Mouse (Mus musculus) left cerebral cortex, postnatal 14 days (tissue): ENCODE measurements around the gene Vps41. TPM values are rescaled to one million over a fixed set of nuclear protein-coding genes. Genes with fewer than 3 reads are reported as not detected.

ENCODE experiments used
- DNase-seq, 2 experiments: peaks; one replicate each; pipeline ENCODE4 v3.0.0; 2021 to 2022; ENCODE audit warnings: low spot score in 2 of 2, mixed read lengths in 1 of 2
- intact Hi-C: fragments of 180-260 bp; cut with DNase I; formaldehyde crosslinking; loops from one replicate; pipeline ENCODE4 v1.15.1; 2025
- total RNA-seq, 2 experiments: library from RNA; stranded (reverse); gene quantifications; 2 replicates each; pipeline ENCODE4 v1.2.3; 2021

Vps41 gene
- total RNA-seq, 2 experiments from 2014 or later: 135 to 141 TPM

- no peak for DNase-seq
Observed at GRCm38 (mm10) chr13:18790086-18790485, 73.0 kb downstream of the Vps41 start.

GRCm38 (mm10) chr13:18791314-18791713 is 74.2 kb downstream of the Vps41 start:
- DNase-seq: no peak
- intact Hi-C loops: no loop called here

More at GRCm38 (mm10) chr13:18790086-18790485, 73.0 kb downstream of the Vps41 start:
- intact Hi-C loops: no loop called here

- no peak for DNase-seq
- intact Hi-C loops: no loop called here
Observed at GRCm38 (mm10) chr13:18791724-18792123, 74.6 kb downstream of the Vps41 start.

GRCm38 (mm10) chr13:18794454-18794853 is 77.4 kb downstream of the Vps41 start:
- DNase-seq: no peak
- intact Hi-C loops: no loop called here

GRCm38 (mm10) chr13:18797555-18797954 is 80.5 kb downstream of the Vps41 start:
- intact Hi-C loops: no loop called here
- DNase-seq: no peak

GRCm38 (mm10) chr13:18800434-18800833 is 83.3 kb downstream of the Vps41 start:
- no peak for DNase-seq
- intact Hi-C loops: no loop called here

GRCm38 (mm10) chr13:18809465-18809864 is 92.4 kb downstream of the Vps41 start:
- intact Hi-C loops: no loop called here
- DNase-seq: no peak

- DNase-seq: peak; percentile 74 to 78
- intact Hi-C loops: loop anchor here (2.0 to 5.0 kb wide), 2 partner anchors 98 to 753 kb away; no protein-coding TSS in a partner anchor
Observed at GRCm38 (mm10) chr13:18809978-18810675, 93.0 kb downstream of the Vps41 start.

- intact Hi-C loops: no loop called here
- peak; percentile 15 to 19 for DNase-seq
Observed at GRCm38 (mm10) chr13:18824420-18825123, 107.5 kb downstream of the Vps41 start.

- no peak for DNase-seq
- intact Hi-C loops: no loop called here
Observed at GRCm38 (mm10) chr13:18827029-18827428, 109.9 kb downstream of the Vps41 start.

GRCm38 (mm10) chr13:18830486-18830885 is 113.4 kb downstream of the Vps41 start:
- no peak for DNase-seq
- intact Hi-C loops: no loop called here

GRCm38 (mm10) chr13:18839231-18839630 is 122.1 kb downstream of the Vps41 start:
- no peak for DNase-seq
- intact Hi-C loops: no loop called here

GRCm38 (mm10) chr13:18840366-18840765 is 123.3 kb downstream of the Vps41 start:
- intact Hi-C loops: no loop called here
- no peak for DNase-seq

- intact Hi-C loops: no loop called here
- no peak for DNase-seq
Observed at GRCm38 (mm10) chr13:18841019-18841418, 123.9 kb downstream of the Vps41 start.

- no peak for DNase-seq
- intact Hi-C loops: no loop called here
Observed at GRCm38 (mm10) chr13:18841752-18842282, 124.7 kb downstream of the Vps41 start.

- intact Hi-C loops: no loop called here
- no peak for DNase-seq
Observed at GRCm38 (mm10) chr13:18842556-18842955, 125.5 kb downstream of the Vps41 start.

GRCm38 (mm10) chr13:18843546-18843945 is 126.5 kb downstream of the Vps41 start:
- DNase-seq: no peak
- intact Hi-C loops: no loop called here

GRCm38 (mm10) chr13:18847386-18847785 is 130.3 kb downstream of the Vps41 start:
- no peak for DNase-seq
- intact Hi-C loops: no loop called here

GRCm38 (mm10) chr13:18849563-18849962 is 132.5 kb downstream of the Vps41 start:
- intact Hi-C loops: no loop called here
- DNase-seq: no peak

- DNase-seq: no peak
- intact Hi-C loops: no loop called here
Observed at GRCm38 (mm10) chr13:18851182-18851581, 134.1 kb downstream of the Vps41 start.

- no peak for DNase-seq
- intact Hi-C loops: no loop called here
Observed at GRCm38 (mm10) chr13:18852718-18853117, 135.6 kb downstream of the Vps41 start.
